Mouse (Mus musculus): ENCODE data around the gene Olfr1349.
"Not testable (repeated sequence)": the region's sequence is repeated elsewhere in the genome, so short reads cannot be mapped to it uniquely, and the experiment has no call there.

Olfr1349 gene

GRCm38 (mm10) chr7:6522850-6523249 is at the start of gene Olfr1349:
Gene Olfr1349 (minus strand): TSS chr7:6522950.
- no peak for DNase-seq (ENCODE audit: low read depth)

GRCm38 (mm10) chr7:6564541-6564940 is 41.8 kb upstream of the Olfr1349 start, which contains the start of gene Olfr1350:
Gene Olfr1350 (plus strand): TSS chr7:6564841.
- no peak for DNase-seq (ENCODE audit: low read depth)

GRCm38 (mm10) chr7:6526141-6526540 is 3.4 kb upstream of the Olfr1349 start:
- DNase-seq (ENCODE audit: low read depth), result peak; percentile 11

DNA sequence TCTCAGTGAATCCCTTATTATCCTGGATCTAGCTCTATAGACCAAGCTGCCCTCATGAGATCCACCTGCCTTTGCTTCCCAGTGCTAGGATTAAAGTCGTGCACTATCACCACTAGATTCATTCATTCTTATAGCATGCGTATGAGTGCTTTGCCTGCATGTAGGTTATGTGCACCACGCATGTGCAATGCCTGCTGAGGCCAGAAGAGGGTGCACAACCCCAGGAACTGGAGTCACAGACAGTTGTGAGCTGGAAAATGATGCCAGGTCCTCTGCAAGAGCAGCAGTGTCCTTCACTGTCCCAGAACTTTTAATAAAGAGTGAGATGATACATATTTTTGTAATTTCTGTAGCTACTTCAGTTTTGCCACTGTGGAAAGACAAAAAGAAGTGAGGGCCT is 2.3 kb upstream of the Olfr1349 start:
- peak; percentile 4 for DNase-seq (ENCODE audit: low read depth)

GRCm38 (mm10) chr7:6521666-6522065 is 1.1 kb downstream of the Olfr1349 start:
- no peak for DNase-seq (ENCODE audit: low read depth)

DNA sequence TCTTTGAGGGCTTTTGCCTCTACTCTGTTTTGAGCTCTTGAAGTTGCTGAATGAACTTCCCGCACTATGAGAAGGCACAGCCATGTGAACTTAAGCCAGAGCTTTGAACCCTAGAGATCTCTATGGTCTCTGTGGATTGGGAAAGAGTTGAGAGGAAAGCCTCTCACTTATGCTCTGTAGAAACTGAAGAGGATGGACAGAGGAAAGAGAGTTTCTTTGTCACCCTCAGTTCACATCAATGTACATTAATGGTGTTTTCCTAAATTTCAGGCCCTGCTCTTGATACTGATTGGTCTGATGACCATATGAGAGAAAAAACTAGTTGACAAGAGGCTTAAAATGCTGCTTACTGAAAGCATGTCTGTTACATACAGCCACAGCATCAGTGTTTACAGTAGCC is 14.1 kb downstream of the Olfr1349 start, which contains the start of gene Olfr1348:
Gene Olfr1348 (minus strand): TSS at position 101 of the 400 bp plus-strand sequence.
- DNase-seq (ENCODE audit: low read depth), result no peak

DNA sequence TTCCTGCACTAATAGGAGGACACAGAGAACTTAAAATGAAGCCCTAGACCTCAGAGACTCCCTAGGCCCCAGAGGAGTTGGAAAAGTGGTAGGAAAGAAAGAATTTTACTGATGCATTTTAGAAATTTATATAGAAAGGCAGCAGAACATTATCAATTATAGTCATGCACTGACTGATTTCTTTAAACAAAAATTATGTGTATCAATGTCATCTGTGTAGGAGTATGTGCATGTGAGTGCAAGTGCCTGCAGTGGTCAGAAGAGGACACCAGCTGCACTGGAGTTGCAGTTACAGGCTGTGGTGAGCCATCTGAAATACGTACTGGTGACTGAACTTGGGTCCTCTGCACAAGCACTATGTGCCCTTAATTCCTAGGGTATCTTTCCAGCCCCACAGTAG is 23.1 kb downstream of the Olfr1349 start, which contains the start of gene Olfr1347:
Gene Olfr1347 (minus strand): TSS at position 101 of the 400 bp plus-strand sequence.
- no peak for DNase-seq (ENCODE audit: low read depth)

GRCm38 (mm10) chr7:6486841-6487240 is 35.9 kb downstream of the Olfr1349 start, which contains the start of gene Olfr5:
Gene Olfr5 (minus strand): TSS chr7:6486941.
- DNase-seq (ENCODE audit: low read depth), result no peak

DNA sequence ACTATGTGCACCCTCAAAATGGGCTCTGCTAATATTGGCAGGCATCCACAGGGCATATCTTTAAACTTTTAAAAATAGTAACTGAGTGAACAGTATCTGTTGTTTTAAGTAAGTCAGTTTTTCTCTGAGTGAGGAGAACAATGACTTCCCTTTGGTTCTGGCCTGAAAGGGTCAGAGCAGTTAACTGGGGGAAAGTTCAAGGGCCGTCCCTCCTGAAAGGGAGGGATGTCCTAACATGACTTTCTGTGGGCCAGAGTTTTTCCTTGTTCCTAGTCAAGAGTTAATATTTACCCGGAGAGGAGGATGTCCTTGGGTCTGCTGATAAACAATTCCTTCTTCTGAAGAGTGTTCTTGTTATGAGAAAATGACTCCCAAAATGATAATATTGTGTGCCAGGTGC is 45.1 kb downstream of the Olfr1349 start:
- DNase-seq (ENCODE audit: low read depth), result not testable (repeated sequence)

GRCm38 (mm10) chr7:6466951-6467350 is 55.8 kb downstream of the Olfr1349 start, which contains the start of gene Olfr1346:
Gene Olfr1346 (plus strand): TSS chr7:6467101.
- no peak for DNase-seq (ENCODE audit: low read depth)
